Comparison of ENCODE assay signal across 16 mouse cellular contexts in genomic region chr1:163640527-163641228, GRCm38 (mm10).
A peak's percentile ranks its signal among the peaks of the same experiment; 100 is the strongest.
DNase-seq lines count a peak whose midpoint lies in the region; ATAC-seq and TF ChIP-seq lines count a peak whose summit lies in the region.
"Had no signal": no experiment of that assay in that cellular context is flagged by ENCODE, and none has a peak within 500 bp of the region (broad histone marks: within the 10 kb centered on the region; RNA-seq: fewer than 3 reads in every experiment).

No protein-coding gene starts in this region.

- peak; percentile 51 for DNase-seq in forebrain, embryonic 14.5 days (ENCODE audit: low spot score)
- DNase-seq in limb, embryonic 10.5 days (ENCODE audit: low spot score) = no peak
- DNase-seq in layer of hippocampus, postnatal 10 days (ENCODE audit: low spot score in 2 of 2) = no peak
- DNase-seq in liver = no peak
- DNase-seq in lung, postnatal 0 days (ENCODE audit: low spot score) = no peak
- no peak for DNase-seq in lung, adult 2 months
- DNase-seq: cerebellum, adult 11 months; gastrocnemius, postnatal 10 days; lung, postnatal 10 days; thymus, postnatal 14 days had no signal

- H3K9ac ChIP-seq in neural tube, embryonic 12.5 days = no peak overlapping the region
- H3K9ac ChIP-seq in neural tube, embryonic 15.5 days (replicated peaks) = no peak overlapping the region
- no peak overlapping the region for H3K9ac ChIP-seq in forebrain, embryonic 14.5 days (ENCODE audit: low read length)
- no peak overlapping the region for H3K9ac ChIP-seq in lung, postnatal 0 days (replicated peaks; ENCODE audit: low read depth)
- H3K9ac ChIP-seq: heart, embryonic 12.5 days; liver, embryonic 12.5 days; stomach, embryonic 15.5 days had no signal

- no peak for TF ChIP-seq EP300 in lung, postnatal 0 days (IDR thresholded peaks at IDR 0.05)

- ATAC-seq in neural tube, embryonic 12.5 days (ENCODE audit: low FRiP score, low read depth) = peak; percentile 77
- ATAC-seq in neural tube, embryonic 15.5 days (ENCODE audit: low FRiP score) = no peak
- ATAC-seq in forebrain, embryonic 14.5 days = peak; percentile 77
- no peak for ATAC-seq in lung, postnatal 0 days
- ATAC-seq: liver, embryonic 12.5 days had no signal

- 0 out of 2 replicates have a peak, but pooled peaks cover 3% of the 10 kb centered on the region for H3K4me1 ChIP-seq in neural tube, embryonic 12.5 days
- no peaks in the 10 kb centered on the region for H3K4me1 ChIP-seq in neural tube, embryonic 15.5 days
- peaks cover 3% of the 10 kb centered on the region; the same call in 1 of the 2 replicates for H3K4me1 ChIP-seq in forebrain, embryonic 14.5 days (ENCODE audit: control insufficient read depth, insufficient read depth, low read length)
- H3K4me1 ChIP-seq in limb, embryonic 10.5 days = peaks cover 12% of the 10 kb centered on the region
- H3K4me1 ChIP-seq in lung, postnatal 0 days (ENCODE audit: insufficient read depth, low read depth, low read length) = no peaks in the 10 kb centered on the region
- H3K4me1 ChIP-seq in lung, adult 2 months (ENCODE audit: control insufficient read depth, insufficient read depth, low read length) = no peaks in the 10 kb centered on the region
- H3K4me1 ChIP-seq: heart, embryonic 12.5 days; liver, embryonic 12.5 days; stomach, embryonic 15.5 days had no signal

- H3K4me3 ChIP-seq in neural tube, embryonic 12.5 days = no peak overlapping the region
- no peak overlapping the region for H3K4me3 ChIP-seq in neural tube, embryonic 15.5 days (replicated peaks)
- no peak overlapping the region for H3K4me3 ChIP-seq in forebrain, embryonic 14.5 days (ENCODE audit: low read depth, low read length)
- H3K4me3 ChIP-seq in limb, embryonic 10.5 days = no peak overlapping the region
- no peak overlapping the region for H3K4me3 ChIP-seq in lung, postnatal 0 days (ENCODE audit: low read depth, low read length)
- no peak overlapping the region for H3K4me3 ChIP-seq in lung, adult 2 months (replicated peaks; ENCODE audit: extremely low read depth, low read depth, low read length)
- H3K4me3 ChIP-seq: heart, embryonic 12.5 days; layer of hippocampus, adult 2 months; liver, embryonic 12.5 days; stomach, embryonic 15.5 days had no signal

- H3K9me3 ChIP-seq in neural tube, embryonic 12.5 days = no peaks in the 10 kb centered on the region
- no peaks in the 10 kb centered on the region for H3K9me3 ChIP-seq in neural tube, embryonic 15.5 days (replicated peaks)
- no peaks in the 10 kb centered on the region for H3K9me3 ChIP-seq in forebrain, embryonic 14.5 days (replicated peaks; ENCODE audit: control insufficient read depth, low read length)
- no peaks in the 10 kb centered on the region; the same call in 1 of the 2 replicates for H3K9me3 ChIP-seq in limb, embryonic 10.5 days (replicated peaks)
- no peaks in the 10 kb centered on the region for H3K9me3 ChIP-seq in lung, postnatal 0 days (ENCODE audit: low read length)
- H3K9me3 ChIP-seq: heart, embryonic 12.5 days; liver, embryonic 12.5 days; stomach, embryonic 15.5 days had no signal

- no peaks in the 10 kb centered on the region for H3K27me3 ChIP-seq in neural tube, embryonic 12.5 days (replicated peaks)
- no peaks in the 10 kb centered on the region for H3K27me3 ChIP-seq in neural tube, embryonic 15.5 days (replicated peaks)
- H3K27me3 ChIP-seq in forebrain, embryonic 14.5 days (replicated peaks; ENCODE audit: control insufficient read depth, insufficient read depth, low read length) = no peaks in the 10 kb centered on the region
- H3K27me3 ChIP-seq in limb, embryonic 10.5 days (ENCODE audit: low read depth, poor library complexity, severe bottlenecking) = no peaks in the 10 kb centered on the region
- no peaks in the 10 kb centered on the region for H3K27me3 ChIP-seq in lung, postnatal 0 days (replicated peaks; ENCODE audit: insufficient read depth, low read length)
- H3K27me3 ChIP-seq: heart, embryonic 12.5 days; liver, embryonic 12.5 days; stomach, embryonic 15.5 days had no signal

- TF ChIP-seq POLR2A in lung, adult 2 months (IDR thresholded peaks at IDR 0.05; ENCODE audit: borderline replicate concordance, extremely low read depth, low read depth, low read length) = no peak

- H3K4me2 ChIP-seq in neural tube, embryonic 12.5 days (replicated peaks) = no peak overlapping the region
- H3K4me2 ChIP-seq in neural tube, embryonic 15.5 days = no peak overlapping the region
- H3K4me2 ChIP-seq in forebrain, embryonic 14.5 days (ENCODE audit: low read length) = no peak overlapping the region
- H3K4me2 ChIP-seq in lung, postnatal 0 days (replicated peaks; ENCODE audit: low read depth, low read length) = no peak overlapping the region
- H3K4me2 ChIP-seq: heart, embryonic 12.5 days; liver, embryonic 12.5 days; stomach, embryonic 15.5 days had no signal

- TF ChIP-seq CTCF in lung, postnatal 0 days (IDR thresholded peaks at IDR 0.05) = no peak
- no peak for TF ChIP-seq CTCF in lung, adult 2 months (IDR thresholded peaks at IDR 0.05; ENCODE audit: insufficient read depth, low read length)

- H3K36me3 ChIP-seq in neural tube, embryonic 12.5 days = no peaks in the 10 kb centered on the region
- H3K36me3 ChIP-seq in neural tube, embryonic 15.5 days = no peaks in the 10 kb centered on the region
- H3K36me3 ChIP-seq in forebrain, embryonic 14.5 days (ENCODE audit: control insufficient read depth, insufficient read depth, low read length) = no peaks in the 10 kb centered on the region
- H3K36me3 ChIP-seq in limb, embryonic 10.5 days = no peaks in the 10 kb centered on the region
- H3K36me3 ChIP-seq in lung, postnatal 0 days (ENCODE audit: insufficient read depth, low read length) = no peaks in the 10 kb centered on the region
- H3K36me3 ChIP-seq: heart, embryonic 12.5 days; liver, embryonic 12.5 days; stomach, embryonic 15.5 days had no signal

- H3K27ac ChIP-seq in neural tube, embryonic 12.5 days = no peak overlapping the region
- H3K27ac ChIP-seq in neural tube, embryonic 15.5 days (replicated peaks) = no peak overlapping the region
- no peak overlapping the region for H3K27ac ChIP-seq in forebrain, embryonic 14.5 days (ENCODE audit: low read depth, low read length)
- H3K27ac ChIP-seq in limb, embryonic 10.5 days = 0 out of 2 replicates have a peak overlapping the region, but pooled peaks have one; percentile 2
- no peak overlapping the region for H3K27ac ChIP-seq in lung, postnatal 0 days (ENCODE audit: low read length)
- H3K27ac ChIP-seq: layer of hippocampus, adult 2 months; liver, embryonic 12.5 days; stomach, embryonic 15.5 days had no signal

- 52% methylated on average over 9 of the region's 9 CpGs for WGBS in neural tube, embryonic 12.5 days
- WGBS in neural tube, embryonic 15.5 days = 41% methylated on average over 9 of the region's 9 CpGs
- WGBS in forebrain, embryonic 14.5 days = 28% methylated on average over 9 of the region's 9 CpGs
- WGBS in limb, embryonic 10.5 days = 52% methylated on average over 9 of the region's 9 CpGs
- 66% methylated on average over 9 of the region's 9 CpGs for WGBS in lung, postnatal 0 days
- 71% methylated on average over 9 of the region's 9 CpGs for WGBS in lung, adult 2 months

Comparison
In these comparisons a context has a peak if more than half of its experiments do, and no peak if none do; other contexts are left out.
1. ATAC-seq: peak in neural tube, embryonic 12.5 days (single experiment) and forebrain, embryonic 14.5 days (single experiment); none in neural tube, embryonic 15.5 days (single experiment) and lung, postnatal 0 days (single experiment).